Mouse (Mus musculus): ENCODE results near the gene Nckipsd. TPM values are rescaled to one million over a fixed set of nuclear protein-coding genes. Genes with fewer than 3 reads are reported as not detected.

Gene Nckipsd
- total RNA-seq, 1 experiment from 2014 or later: 1.6 TPM

DNA sequence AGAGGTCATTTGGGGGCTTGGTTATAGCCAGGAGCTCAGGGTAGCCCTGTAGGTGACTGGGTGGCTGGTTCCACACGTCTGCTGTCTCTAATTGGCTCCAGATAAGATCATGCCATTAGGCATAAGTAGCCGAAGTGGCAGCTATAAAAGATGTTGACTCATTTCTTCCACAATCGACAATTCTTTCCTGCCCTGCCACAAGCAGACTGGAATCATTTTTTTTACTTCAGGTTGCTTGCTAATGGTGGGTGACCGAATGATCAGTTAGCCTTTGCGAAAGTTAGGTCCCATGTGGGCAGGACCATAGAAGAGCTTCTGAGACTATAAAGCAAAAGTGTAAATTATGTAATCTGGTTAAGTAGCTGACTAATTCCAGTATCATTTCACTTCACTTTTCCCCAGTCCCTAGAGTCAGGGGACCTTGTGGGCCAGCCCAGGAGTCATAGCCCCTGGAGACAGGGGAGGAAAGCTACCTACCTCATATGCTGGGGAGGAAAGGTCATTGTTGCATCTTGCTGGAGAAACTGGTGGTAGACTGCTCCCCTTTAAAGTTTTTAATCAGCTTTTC lies 9.6 kb upstream of the Nckipsd start:
- no peak for ATAC-seq (replicated peaks; ENCODE audit: low read depth, poor library complexity, severe bottlenecking)

DNA sequence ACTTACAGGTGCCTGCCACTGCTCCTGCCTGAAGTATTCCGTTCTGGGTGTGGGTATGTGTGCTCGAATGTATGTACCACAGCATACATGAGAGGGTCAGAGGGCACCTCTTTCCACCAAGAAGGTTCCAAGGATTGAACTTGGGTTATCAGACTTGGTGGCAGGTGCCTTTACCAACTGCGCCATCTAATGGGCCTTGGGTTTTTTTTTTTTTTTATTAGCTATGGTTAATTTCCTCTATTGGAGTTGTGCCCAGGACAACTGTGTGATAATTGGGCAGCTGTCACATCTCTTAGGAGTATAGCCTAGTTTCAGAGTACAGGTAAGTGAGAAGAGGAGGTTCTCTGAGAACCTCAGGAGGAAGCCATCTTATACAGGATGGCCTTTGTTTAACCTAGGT lies 8.6 kb upstream of the Nckipsd start:
- ATAC-seq (replicated peaks; ENCODE audit: low read depth, poor library complexity, severe bottlenecking): no peak

DNA sequence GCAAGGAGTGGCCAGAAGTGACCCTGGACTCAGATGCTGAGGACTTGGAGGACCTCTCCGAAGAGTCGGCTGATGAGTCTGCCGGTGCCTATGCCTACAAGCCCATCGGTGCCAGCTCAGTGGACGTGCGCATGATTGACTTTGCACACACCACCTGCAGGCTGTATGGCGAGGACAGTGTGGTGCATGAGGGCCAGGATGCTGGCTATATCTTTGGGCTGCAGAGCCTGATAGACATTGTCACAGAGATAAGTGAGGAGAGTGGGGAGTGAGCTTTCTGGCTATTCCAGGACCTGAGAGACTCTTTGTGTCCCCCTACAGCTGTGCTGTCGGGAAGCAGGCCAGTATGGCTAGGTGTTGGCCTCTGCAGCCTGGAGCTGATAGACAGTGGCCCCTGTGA lies 2.4 kb upstream of the Nckipsd start:
- ATAC-seq (replicated peaks; ENCODE audit: low read depth, poor library complexity, severe bottlenecking): no peak

DNA sequence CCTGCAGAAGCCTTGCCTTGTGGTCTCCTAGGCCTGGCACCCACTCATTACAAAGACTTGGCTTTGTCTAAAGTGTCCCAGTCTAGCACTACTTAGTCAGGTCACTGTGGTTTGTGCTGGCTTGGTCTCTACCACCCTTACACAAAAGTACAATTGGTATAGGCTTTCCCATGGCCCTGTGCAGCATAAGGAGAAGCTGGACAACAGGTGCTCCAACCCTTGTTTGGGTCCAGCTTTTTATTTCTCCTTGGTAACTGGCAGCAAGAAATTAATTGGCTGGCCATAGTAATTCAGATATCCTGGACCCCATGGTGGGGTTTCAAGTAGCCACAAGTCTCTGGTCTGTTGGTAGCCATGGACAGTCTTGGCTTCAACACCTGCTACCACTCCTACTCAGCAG lies 1.8 kb upstream of the Nckipsd start:
- ATAC-seq (replicated peaks; ENCODE audit: low read depth, poor library complexity, severe bottlenecking): no peak

DNA sequence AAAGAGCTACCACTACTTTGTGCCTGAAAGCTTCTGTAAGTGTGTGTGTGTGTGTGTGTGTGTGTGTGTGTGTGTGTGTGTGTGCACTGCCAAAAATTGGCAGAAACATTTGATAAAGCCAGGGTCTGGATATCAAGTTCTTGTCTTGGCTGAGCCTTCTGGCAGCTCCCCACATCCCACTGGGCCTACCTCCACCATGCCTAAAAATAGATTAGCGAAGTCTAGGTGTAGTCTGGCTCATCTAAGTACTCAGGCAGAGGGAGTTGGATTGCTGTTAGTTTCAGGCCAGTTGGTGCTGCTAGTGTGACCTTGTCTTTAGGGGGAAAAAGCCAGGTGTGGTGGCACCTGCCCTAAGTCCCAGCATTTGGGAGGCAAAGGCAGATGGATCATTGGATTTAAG lies 1.3 kb upstream of the Nckipsd start:
- no peak for ATAC-seq (replicated peaks; ENCODE audit: low read depth, poor library complexity, severe bottlenecking)

DNA sequence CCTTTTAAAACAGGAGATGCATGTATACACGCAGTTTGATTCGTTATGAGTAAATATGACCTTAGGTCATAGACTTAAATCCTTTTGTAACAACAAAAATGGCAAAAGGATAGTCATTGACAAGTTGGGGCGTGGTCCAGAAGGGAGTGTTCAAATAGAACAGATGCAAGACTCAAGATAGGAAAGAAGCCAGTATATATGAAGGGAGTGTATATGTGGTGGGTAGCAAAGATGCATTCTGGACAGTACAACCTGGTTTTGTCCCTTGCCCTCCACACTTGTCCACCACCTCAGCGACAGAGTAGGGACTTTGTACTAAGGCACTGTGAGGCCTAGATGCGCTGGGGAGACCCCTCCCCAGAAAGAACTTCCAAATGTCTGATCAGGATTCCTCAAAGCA lies 494 bp upstream of the Nckipsd start:
- peak; percentile 18; the same call in 1 of the 2 replicates for ATAC-seq (replicated peaks; ENCODE audit: low read depth, poor library complexity, severe bottlenecking)

DNA sequence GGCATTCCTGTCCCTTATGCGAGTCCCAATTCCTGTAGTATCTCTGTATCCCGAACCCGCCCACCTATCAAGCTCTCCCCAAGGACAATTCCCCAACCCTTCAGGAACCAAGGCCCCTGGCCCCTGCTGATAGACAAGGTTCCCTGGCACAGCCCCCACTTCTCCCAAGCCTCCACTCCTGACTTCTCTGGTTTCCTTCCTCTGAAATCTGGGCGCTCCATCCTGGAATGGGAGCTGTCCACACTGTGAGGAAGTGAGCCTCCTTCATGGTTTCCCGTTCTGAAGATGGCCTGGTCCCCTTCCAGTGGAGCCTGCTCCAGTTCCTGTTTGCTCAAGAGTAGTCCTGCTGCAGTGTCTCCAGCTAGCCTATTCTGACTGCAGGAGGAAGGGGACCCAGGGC lies 1.0 kb downstream of the Nckipsd start:
- ATAC-seq (replicated peaks; ENCODE audit: low read depth, poor library complexity, severe bottlenecking): peak; percentile 16; the same call in 1 of the 2 replicates

DNA sequence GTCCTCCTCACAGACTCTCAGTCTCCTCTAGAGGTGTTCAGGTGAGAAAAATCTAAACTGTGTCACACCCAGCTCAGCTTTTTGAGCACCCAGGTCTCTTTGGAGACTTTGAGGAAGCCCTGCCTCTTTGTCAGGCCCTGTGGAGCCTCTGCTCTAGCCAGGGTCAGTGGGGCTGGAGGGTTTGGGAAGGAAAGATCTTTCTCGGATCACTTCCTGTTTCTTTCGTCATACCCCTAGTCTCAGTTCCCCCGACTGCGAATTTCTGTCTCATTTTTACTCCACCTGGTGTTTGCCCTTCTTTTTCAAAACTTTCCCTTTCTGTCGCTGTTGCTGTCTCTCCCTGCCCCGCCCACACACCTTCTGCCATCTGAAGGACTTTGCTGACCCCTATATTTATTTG lies 1.6 kb downstream of the Nckipsd start:
- ATAC-seq (replicated peaks; ENCODE audit: low read depth, poor library complexity, severe bottlenecking): peak; percentile 53

DNA sequence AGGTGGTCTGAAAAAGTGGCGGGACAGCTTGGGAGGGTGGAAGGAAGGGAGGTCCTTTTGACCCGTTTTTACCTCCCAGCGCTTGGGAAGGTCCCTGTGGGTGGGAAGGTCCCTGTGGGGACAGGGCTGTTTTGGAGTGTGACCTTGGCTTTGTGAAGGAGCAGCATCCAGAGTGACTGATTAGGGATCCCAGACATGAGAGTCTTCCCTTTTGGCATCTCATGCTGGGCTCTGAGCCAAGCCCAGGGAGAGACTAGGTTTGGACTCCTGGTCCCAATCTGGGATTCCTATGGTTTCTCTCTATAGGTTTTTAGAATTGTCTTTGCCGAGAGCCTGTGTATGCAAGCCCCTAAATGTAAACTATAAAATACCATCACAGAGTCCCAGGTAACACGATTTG lies 2.3 kb downstream of the Nckipsd start:
- no peak for ATAC-seq (replicated peaks; ENCODE audit: low read depth, poor library complexity, severe bottlenecking)

DNA sequence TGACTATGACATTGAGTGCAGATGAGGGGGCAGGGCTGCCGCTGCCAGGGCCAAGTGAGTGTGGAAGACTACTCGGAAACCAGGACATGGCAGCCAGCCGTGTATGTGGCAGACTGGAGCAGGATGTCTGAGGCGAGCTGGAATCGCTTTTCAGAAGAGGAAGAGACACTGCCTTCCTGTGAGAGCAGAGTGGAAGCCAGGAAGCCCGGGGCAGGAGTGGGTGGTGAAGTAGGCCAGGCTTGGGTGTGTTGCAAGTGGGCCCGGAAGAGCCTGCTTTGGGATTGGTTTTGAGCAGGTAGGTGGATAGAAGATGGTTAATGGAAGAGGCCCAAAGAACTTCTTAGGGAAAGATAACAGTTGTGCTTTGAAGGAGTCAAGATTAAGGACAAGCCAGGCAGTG lies 7.4 kb downstream of the Nckipsd start:
- no peak for ATAC-seq (replicated peaks; ENCODE audit: low read depth, poor library complexity, severe bottlenecking)

DNA sequence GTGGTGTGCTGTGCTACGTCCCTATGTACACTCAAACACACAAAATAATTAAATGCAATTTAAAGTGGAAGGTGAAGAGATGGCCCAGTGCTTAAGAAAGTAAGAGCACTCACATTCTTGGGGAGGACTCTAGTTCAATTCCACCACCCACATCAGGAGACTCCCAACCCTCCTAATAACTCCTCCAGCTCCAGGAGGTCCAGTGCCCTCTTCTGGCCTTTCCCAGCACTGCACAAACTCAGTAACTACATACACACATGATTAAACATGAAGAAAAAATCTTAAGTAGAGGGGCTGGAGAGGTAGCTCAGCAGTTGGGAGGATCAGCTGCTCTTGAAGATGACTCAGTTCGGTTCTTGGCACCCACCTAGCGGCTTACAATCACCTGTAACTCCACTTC lies 11.3 kb downstream of the Nckipsd start:
- ATAC-seq (replicated peaks; ENCODE audit: low read depth, poor library complexity, severe bottlenecking): peak; percentile 76

DNA sequence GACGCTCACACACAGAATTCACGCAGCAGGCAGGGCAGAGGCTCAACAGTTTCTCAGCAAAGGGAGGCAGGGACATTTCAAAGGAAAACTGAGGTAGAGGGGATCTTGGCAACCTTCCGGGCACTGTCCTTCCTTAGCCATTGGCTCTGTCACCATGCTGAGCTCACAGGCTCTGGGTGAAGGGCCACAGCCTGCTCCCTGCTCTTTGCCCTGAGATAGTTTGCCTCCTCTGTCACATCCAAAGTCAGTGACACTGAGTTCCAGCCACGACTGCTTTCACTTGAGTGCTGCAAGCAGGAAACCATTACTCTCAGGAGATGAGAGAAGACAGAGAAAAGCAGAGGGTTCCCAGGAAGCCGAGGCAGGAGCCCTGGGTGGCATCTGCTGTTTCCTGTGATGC lies 11.9 kb downstream of the Nckipsd start:
- ATAC-seq (replicated peaks; ENCODE audit: low read depth, poor library complexity, severe bottlenecking): no peak

DNA sequence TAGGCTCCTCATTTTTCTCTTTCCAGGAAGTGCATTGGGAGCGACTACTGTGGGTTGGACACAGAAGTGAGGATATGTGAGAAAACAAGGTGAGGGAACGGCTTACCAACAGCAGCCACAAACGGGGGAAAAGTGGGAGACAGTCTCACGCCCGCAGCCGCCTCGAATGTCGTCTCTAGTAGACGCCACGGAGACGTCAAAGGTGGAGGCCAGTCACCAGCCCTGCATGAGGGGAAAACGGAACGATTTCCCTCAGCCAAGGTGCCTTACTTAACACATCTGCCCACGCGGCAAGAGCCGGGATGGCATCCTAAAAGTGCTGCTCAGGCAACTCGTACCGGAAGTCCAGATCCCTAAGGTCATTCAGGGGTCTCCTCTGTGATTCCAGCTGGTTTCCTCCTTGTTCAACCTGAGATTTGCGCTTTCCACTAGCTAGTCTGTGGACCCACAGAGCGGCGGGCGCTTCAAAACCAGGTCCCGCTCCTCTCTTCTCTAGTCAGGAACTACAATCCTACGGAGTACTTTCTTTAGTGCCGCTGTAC lies 16.0 kb downstream of the Nckipsd start:
- ATAC-seq (replicated peaks; ENCODE audit: low read depth, poor library complexity, severe bottlenecking): no peak

DNA sequence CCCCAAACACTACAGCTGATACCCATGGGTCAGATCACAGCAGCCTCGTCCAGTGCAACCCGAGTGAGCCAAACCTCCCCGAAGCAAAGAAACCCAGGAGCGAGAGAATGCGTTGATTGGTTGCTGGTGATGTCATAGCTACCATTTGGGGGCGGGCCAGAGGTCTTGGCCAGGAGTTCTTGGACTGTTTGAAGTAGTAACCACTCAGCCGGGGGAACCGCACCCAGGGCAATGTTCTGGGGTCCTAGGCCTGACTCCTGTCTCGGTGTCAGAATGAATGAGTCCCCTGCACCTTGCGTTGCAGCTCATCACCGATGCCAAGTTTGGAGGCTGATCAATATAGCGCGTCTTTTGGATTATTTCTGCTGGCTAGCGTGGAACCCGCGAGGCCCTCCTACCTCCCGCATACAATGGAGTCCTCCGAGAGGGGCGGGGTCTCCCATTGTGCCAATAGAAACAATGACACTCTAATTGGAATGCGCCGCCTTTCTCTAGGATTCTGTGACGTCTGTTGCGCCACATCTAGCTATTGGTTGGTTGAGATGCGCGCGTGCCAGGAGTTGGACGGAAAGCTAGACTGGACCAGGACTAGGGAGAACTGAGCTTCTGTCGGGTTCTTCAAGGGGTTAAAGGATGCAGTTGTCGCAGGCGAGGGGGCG lies 16.7 kb downstream of the Nckipsd start:
- ATAC-seq (replicated peaks; ENCODE audit: low read depth, poor library complexity, severe bottlenecking): no peak

DNA sequence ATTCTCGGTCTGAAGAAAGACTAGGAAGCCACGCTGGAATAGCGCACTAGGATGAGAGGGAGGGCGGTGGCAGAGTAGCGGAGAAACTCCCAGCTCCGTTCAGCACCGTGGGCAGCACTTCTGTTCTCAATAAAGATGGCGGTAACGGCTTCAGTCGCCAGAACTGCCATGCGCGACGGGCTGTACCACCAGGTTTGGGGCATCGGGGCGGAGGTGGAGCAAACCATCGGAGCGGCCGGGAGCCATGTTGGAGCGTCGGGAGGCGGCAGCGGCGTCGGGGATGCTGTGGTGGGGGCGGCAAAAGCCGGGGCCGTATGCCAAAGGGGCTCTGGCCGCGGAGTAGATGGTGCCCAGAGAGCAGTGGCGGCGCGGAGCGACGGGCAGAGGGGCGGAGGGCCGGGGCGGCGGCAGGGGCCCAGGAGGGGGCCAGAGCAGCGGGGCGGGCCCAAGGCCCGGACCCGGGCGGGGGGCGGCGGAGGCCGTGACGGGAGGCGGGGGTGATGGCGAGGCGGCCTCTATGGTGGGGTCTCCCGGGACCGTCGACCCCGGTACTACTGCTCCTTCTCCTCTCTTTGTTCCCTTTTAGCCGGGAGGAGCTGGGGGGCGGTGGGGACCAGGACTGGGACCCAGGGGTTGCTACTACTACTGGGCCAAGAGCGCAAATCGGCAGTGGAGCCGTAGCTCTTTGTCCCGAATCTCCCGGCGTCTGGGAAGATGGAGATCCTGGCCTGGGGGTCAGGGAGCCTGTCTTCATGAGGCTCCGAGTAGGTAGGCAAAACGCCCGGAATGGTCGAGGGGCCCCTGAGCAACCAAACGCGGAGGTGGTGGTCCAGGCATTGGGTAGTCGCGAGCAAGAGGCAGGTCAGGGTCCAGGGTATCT lies 17.9 kb downstream of the Nckipsd start, which contains the start of gene Celsr3:
TSS of gene Celsr3 (plus strand) at position 501 of the 880 bp plus-strand sequence.
- peak; percentile 63 for ATAC-seq (replicated peaks; ENCODE audit: low read depth, poor library complexity, severe bottlenecking)

DNA sequence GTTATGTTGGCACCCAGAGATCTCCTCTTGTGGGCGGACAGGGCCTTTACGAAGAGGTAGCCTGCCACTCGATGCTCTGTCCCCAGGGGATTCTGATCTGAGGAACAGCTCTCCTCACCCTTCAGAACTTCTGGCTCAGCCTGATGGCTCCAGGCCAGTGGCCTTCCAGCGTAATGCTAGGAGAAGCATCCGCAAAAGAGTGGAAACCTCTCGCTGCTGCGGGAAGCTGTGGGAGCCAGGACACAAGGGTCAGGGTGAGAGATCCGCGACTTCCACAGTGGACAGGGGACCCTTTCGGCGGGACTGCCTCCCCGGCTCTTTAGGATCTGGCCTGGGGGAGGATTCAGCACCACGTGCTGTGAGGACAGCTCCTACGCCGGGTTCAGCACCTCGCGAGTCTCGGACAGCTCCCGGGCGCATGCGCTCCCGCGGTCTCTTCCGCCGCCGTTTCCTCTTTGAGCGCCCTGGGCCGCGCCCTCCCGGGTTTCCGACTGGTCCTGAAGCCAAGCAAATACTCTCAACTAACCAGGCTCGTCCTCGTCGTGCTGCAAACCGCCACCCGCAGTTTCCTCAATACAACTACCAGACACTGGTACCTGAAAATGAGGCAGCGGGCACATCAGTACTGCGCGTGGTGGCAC lies 18.7 kb downstream of the Nckipsd start:
- ATAC-seq (replicated peaks; ENCODE audit: low read depth, poor library complexity, severe bottlenecking): peak; percentile 77

DNA sequence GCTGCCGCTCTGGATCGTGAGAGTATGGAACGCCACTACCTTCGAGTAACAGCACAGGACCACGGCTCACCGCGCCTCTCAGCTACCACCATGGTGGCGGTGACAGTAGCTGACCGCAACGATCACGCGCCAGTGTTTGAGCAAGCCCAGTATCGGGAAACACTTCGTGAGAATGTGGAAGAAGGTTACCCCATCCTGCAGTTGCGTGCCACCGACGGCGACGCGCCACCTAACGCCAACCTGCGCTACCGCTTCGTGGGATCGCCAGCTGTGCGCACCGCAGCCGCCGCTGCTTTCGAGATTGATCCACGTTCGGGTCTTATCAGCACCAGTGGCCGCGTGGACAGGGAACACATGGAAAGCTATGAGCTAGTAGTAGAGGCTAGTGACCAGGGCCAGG lies 19.3 kb downstream of the Nckipsd start:
- ATAC-seq (replicated peaks; ENCODE audit: low read depth, poor library complexity, severe bottlenecking): peak; percentile 7

DNA sequence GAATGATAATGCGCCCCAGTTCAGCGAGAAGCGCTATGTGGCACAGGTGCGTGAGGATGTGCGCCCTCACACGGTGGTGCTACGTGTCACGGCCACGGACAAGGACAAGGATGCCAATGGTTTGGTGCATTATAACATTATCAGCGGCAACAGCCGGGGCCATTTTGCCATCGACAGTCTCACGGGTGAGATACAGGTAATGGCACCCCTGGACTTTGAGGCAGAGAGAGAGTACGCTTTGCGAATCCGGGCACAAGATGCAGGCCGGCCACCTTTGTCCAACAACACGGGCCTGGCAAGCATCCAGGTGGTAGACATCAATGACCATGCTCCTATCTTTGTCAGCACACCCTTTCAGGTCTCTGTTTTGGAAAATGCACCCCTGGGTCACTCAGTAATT lies 19.7 kb downstream of the Nckipsd start:
- ATAC-seq (replicated peaks; ENCODE audit: low read depth, poor library complexity, severe bottlenecking): no peak

DNA sequence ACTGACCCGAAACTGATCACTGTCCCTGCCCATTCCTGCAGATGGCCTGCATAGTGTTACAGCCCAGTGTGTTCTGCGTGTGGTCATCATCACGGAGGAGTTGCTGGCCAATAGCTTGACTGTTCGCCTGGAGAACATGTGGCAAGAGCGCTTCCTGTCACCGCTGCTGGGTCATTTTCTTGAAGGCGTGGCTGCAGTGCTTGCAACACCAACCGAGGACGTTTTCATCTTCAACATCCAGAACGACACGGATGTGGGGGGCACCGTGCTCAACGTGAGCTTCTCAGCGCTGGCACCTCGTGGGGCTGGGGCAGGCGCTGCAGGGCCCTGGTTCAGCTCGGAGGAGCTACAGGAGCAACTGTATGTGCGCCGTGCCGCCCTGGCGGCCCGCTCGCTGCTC lies 23.5 kb downstream of the Nckipsd start:
- ATAC-seq (replicated peaks; ENCODE audit: low read depth, poor library complexity, severe bottlenecking): peak; percentile 24; the same call in 1 of the 2 replicates

DNA sequence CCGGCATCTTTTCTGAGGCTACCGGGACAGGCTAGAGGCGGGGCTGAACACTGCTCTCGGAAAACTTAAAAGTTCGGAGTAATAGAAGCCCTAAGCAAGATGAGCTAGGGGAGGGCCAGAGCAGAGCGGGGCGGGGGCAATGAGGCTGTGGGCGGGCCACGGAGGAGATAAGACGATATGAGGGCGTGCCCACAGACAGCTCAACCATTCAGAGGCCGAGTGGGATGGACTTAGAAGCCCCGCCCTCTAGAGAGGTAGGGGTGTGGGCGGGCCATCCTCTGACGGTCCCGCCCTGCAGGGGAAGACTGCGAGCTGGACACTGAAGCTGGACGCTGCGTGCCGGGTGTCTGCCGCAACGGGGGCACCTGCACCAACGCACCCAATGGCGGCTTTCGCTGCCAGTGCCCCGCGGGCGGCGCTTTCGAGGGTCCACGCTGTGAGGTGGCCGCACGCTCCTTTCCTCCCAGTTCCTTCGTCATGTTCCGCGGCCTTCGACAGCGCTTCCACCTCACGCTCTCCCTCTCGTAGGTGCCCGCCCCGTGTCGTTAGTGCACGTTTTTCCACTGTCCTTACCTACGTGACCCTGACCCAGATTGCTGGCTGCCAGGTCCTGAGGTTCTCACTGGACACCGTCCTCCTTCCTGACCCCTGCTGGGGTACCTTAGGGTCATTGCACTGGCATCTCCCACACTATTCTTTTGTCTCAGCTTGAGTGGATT lies 24.4 kb downstream of the Nckipsd start:
- ATAC-seq (replicated peaks; ENCODE audit: low read depth, poor library complexity, severe bottlenecking): peak; percentile 89

Measured in common myeloid progenitor, adult 5-6 weeks (primary cell).